Mouse (Mus musculus) cerebellum, adult 9-11 months (tissue): ENCODE measurements around the gene Rem2.

Experiments used
- DNase-seq: peaks from one replicate; pipeline ENCODE4 v3.0.0; 2022

Gene Rem2

GRCm38 (mm10) chr14:54475941-54476844, at the start of gene Rem2:
Gene Rem2, plus strand, starts transcription at chr14:54476100.
- DNase-seq: peak; percentile 89

- DNase-seq: peak; percentile 90
Measured at GRCm38 (mm10) chr14:54426689-54427398, 49.1 kb upstream of the Rem2 start, which contains the start of gene Mrpl52. Gene Mrpl52, plus strand, starts transcription at chr14:54426909.

GRCm38 (mm10) chr14:54427696-54428095, 48.2 kb upstream of the Rem2 start:
- no peak for DNase-seq

- DNase-seq: no peak
Measured at GRCm38 (mm10) chr14:54428421-54428820, 47.5 kb upstream of the Rem2 start.

- no peak for DNase-seq
Measured at GRCm38 (mm10) chr14:54429332-54430093, 46.4 kb upstream of the Rem2 start.

- DNase-seq: no peak
Measured at GRCm38 (mm10) chr14:54430406-54431145, 45.3 kb upstream of the Rem2 start.

GRCm38 (mm10) chr14:54431334-54432077, 44.4 kb upstream of the Rem2 start, which contains the start of gene Mmp14:
Gene Mmp14, plus strand, starts transcription at chr14:54431612.
- peak; percentile 36 for DNase-seq

- no peak for DNase-seq
Measured at GRCm38 (mm10) chr14:54432078-54432836, 43.6 kb upstream of the Rem2 start.

GRCm38 (mm10) chr14:54432837-54433830, 42.8 kb upstream of the Rem2 start:
- DNase-seq: no peak

GRCm38 (mm10) chr14:54433941-54434531, 41.9 kb upstream of the Rem2 start:
- DNase-seq: no peak

GRCm38 (mm10) chr14:54435194-54435918, 40.5 kb upstream of the Rem2 start:
- no peak for DNase-seq

GRCm38 (mm10) chr14:54439155-54439554, 36.7 kb upstream of the Rem2 start:
- DNase-seq: no peak

GRCm38 (mm10) chr14:54439610-54440009, 36.3 kb upstream of the Rem2 start:
- no peak for DNase-seq

- no peak for DNase-seq
Measured at GRCm38 (mm10) chr14:54440538-54440937, 35.4 kb upstream of the Rem2 start.

- DNase-seq: no peak
Measured at GRCm38 (mm10) chr14:54441365-54441764, 34.5 kb upstream of the Rem2 start.

GRCm38 (mm10) chr14:54442548-54442947, 33.4 kb upstream of the Rem2 start:
- DNase-seq: no peak

GRCm38 (mm10) chr14:54443196-54443595, 32.7 kb upstream of the Rem2 start:
- DNase-seq: no peak
